Mouse (Mus musculus): ENCODE measurements around the gene Tmem11.
"Not testable (repeated sequence)": the region's sequence is repeated elsewhere in the genome, so short reads cannot be mapped to it uniquely, and the experiment has no call there.

Tmem11 gene

GRCm38 (mm10) chr11:60882386-60882785 is 3.3 kb upstream of the Tmem11 start:
- DNase-seq, result no peak

GRCm38 (mm10) chr11:60880559-60880958 is 1.5 kb upstream of the Tmem11 start:
- no peak for DNase-seq

GRCm38 (mm10) chr11:60879423-60879822 is 351 bp upstream of the Tmem11 start:
- peak; percentile 45 for DNase-seq

DNA sequence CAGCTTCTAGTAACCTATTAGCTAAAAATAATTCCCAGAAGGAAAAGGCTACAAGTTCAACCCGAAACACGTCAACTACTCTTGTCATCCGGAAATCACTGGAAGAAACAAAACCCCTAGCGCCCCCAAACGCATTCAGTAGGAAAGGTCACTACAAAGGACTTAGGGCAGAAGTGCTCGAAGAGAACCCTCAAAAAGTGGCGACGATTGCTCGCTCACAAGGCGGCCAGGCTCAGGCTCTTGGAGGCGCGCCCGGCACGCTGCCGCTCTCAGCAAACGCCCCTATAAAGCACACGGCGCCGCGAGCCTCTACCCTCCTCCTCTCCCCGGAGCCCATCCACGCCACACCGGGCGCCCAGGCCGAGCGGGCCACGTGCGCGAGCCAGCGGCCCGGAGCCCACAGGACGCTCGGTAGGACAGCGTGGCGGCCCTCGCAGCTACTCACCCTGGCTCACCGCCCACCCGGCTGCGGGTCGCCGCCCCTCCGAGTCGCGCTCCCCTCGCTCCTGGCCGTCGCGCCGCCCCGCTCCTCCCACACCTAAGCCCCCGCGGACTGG is 938 bp downstream of the Tmem11 start:
- DNase-seq, result no peak

GRCm38 (mm10) chr11:60873101-60873500 is 6.0 kb downstream of the Tmem11 start:
- no peak for DNase-seq

DNA sequence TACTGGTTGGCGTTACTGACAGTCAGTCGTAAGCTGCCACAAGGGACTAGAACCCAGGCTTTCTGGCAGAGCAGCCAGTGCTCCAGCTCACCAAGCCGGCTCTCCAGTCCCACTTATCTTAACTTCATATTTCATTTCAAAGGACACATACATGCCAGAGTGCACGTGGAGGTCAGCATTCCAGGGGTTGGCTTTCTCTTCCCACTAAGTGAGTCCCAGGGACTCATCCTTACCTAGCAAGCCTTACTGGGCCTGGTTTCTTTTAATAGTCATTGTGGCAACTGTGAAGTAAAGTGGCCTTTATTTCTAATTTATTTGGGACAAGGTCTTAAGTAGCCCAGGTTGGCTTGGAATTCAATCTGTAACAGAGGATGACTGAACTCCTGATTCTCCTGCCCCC is 7.7 kb downstream of the Tmem11 start:
- DNase-seq, result no peak

- not testable (repeated sequence) for DNase-seq
Observed at GRCm38 (mm10) chr11:60869471-60869870, 9.6 kb downstream of the Tmem11 start.

DNA sequence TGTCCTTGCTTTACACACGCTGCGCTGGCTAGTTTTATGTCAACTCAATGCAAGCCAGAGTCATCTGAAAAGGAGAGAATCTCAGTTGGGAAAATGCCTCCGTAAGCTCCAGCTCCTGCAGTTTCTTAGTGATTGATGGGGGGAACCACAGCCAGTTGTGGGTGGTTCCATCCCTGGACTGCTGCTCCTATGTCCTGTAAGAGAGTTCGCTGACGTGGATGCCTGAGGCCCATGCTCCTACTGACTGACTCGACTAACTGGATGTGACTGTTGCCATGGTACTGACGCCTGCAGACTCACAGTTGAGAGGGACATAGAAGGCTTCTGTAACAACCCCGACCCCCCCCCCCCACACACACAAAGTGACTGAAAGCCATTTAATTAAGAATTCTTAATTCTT is 11.2 kb downstream of the Tmem11 start:
- no peak for DNase-seq

- DNase-seq, result no peak
Observed at GRCm38 (mm10) chr11:60867456-60867855, 11.6 kb downstream of the Tmem11 start.

DNA sequence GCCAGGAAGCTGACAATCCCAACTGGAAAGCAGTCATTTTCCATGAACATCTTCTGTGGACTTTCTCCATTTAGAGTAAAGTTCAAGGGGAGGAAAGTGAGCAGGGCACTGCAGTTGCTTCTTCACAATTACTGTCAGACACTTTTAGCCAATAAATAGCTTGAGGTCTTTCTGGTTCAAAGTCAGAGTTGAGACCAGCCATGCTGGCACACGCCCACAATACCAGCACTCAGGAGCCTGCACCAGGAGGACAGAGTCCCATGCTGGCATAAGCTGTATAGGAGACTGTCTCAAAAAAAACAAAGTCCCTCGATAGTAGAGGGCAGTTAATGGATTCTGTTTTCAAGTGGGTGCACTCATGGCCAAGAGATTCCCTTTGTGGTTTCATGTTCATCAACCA is 13.1 kb downstream of the Tmem11 start:
- no peak for DNase-seq

DNA sequence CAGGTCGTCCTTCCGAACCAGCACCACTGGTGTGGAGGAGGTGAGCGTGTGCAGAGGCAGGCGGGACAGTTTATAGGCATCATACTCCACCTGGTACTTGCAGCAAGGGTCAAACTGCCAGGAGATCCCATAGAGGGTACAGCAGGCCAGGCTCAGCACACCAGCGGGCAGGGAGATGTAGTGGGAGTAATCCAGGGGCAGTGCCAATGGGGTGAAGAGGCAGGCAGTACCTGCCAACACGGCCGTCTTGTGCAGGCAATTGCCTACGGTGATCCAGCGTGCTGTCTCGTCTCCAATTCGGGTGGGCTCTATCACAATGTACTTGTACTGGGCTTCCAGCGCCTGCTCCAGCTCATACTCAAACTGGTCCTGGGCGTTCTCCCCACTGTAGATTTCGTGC is 14.2 kb downstream of the Tmem11 start:
- no peak for DNase-seq

GRCm38 (mm10) chr11:60864166-60864565 is 14.9 kb downstream of the Tmem11 start:
- DNase-seq, result no peak

- DNase-seq, result no peak
Observed at GRCm38 (mm10) chr11:60863196-60863595, 15.9 kb downstream of the Tmem11 start.

DNA sequence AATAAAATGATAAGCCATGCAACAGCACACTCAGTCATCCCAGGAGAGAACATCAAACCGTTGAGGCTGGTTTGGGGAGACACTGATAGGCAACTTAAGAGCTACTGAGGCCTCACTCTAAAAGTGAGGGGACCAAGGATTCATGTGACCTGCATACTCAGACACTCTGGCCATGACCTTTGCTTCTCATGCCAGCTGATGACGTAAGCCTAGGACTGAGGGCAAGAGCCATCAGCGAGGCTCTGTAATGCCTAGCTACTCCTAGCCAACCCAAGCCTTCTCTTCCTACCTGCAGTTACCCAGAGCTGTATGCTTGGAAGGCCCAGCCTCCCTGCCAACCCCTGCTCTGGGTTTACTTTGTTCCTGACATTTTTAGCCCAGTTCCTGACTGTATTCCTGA is 17.1 kb downstream of the Tmem11 start:
- no peak for DNase-seq

- DNase-seq, result no peak
Observed at GRCm38 (mm10) chr11:60856587-60856986, 22.5 kb downstream of the Tmem11 start.

DNA sequence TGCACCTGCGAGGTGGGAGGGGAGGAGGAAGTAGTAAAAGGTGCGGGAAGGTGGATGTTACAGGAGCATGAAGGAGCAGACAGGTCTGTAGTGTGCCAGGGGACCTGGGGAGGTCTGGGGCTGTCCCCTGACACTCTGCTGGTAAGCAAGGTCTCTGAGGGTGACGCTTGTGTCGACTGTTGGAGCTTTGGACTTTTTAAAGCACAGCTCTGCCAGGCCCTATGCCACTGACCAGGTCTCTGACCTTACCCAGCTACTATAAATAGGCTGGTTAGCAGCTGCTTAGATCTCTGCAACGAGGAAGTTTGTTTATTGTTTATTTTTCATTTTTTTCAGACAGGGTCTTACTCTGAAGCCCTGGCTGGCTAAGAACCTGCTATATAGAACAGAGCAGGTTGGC is 33.7 kb downstream of the Tmem11 start:
- DNase-seq, result no peak

DNA sequence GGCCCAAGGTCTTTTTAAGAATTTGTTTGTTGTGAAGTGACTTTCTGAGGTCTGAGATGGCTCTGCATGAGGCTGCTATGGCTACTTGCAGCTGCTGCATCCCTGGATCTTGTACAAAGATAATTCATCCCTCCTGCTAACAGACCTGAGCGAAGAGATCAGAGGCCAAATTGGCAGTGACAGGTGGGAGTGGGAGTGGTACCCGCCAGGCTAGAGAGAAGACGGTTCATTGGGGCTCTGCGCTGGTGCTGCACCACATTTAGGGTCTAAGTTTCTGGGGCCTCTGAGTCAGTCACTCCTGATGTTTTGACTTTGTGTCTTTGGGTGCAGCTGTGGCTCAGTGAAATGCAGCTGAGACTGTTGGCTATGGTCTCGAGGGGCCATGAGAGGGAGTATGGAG is 35.7 kb downstream of the Tmem11 start:
- DNase-seq, result no peak

DNA sequence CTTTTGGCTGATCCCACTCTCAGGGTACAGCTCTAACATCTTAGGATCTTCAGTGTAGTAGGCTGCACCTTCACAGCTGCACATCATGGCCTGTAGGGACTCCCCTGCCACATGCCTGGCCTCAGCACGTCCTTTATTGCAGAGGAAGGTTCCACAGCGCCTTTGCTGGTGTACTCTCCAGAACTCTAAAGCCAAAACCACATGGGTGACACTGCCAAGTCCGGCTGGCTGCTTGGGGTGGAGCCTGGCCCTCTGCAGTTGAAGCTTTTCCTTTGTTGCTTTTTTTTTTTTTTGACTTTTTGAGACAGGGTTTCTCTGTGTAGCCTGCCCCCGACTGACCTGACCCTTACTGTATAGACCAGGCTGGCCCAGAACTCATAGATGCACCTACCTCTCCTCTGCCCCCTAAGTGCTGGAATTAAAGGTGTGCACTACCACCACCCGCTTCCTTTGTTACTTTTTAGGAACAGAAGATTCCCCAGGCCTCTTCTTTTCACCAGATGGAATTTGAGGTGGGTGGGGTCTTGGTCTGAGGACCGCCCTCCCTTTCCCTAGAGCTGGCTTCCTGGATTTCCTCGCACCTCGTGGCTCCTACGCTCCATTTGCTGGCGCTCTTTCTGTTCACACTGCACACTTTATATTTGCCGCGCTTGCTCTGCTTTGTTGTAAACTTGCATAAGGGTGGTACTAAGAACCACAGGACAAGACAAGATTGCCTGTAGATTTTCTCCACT is 37.4 kb downstream of the Tmem11 start:
- no peak for DNase-seq

GRCm38 (mm10) chr11:60837644-60838406 is 41.2 kb downstream of the Tmem11 start:
- DNase-seq, result no peak

DNA sequence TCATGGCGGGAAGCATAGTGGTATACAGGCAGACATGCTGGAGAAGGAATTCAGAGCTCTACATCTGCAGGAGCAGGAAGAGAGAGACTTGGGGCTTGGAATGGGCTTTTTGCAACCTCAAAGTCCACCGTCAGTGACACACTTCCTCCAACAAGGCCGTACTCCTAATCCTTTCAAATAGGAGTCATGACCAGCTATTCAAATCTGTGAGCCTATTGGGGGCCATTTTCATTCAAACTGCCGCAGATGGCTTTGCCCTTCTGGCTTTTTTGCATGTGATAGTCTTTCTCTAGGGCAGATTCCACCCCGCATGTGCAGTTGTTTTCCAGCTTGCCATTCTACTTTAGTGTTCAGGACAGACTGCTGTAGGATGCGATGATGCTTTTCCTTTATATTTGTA is 42.2 kb downstream of the Tmem11 start:
- no peak for DNase-seq

GRCm38 (mm10) chr11:60830433-60831052 is 48.5 kb downstream of the Tmem11 start, which contains the start of gene Dhrs7b:
Gene Dhrs7b (plus strand): TSS chr11:60830631.
- DNase-seq, result peak; percentile 79 to 80

DNA sequence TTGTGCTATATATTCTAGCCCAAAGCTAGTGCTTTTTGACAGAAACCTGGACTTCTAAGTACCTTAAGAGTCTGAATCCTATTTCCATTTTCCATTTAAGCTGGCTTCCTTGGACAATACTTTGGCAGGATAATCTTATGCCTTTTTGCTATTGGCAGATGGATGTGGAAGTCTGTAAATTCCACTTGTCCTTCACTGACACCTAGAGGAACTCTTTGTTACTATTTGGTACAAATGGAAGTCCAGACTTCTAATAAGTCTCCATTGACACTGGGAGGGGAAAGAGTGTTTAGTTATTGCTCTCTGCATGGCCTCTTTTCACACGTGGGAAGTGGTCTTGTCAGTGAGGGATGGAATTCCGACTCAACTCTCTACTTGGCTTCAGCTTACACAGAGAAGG is 50.2 kb downstream of the Tmem11 start:
- DNase-seq, result no peak

DNA sequence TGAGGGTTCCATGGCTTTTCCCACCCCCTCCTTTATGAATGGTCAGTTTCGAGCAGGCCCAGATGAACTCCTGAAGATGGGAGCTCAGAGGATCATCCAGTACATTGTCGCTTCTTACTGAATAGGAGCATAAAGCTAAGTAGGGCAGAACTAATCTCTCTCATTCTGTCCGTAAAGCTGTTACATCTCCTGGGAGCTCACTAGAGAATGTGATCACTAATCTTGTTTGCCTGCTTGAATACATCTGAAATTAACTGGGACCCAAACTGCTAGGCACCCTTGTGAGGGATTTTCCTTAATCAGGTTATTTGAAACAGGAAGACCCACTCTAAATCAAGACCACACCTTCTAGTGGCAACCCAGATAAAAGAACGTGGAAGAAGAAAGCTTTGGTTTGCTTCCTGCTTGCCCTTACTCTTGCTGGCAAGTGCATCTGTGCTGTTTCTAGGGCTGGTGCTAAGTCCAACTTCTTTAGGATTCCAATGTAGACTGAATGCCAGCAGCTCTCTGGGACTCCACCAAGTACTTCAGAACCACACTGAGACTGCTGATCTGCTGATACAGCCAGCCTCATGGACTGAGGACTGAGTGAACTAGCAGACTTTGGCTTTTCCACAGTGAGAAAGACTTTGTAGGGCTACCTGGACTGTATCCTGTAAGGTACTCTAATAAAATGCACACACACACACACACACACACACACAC is 51.7 kb downstream of the Tmem11 start:
- no peak for DNase-seq
